Mouse (Mus musculus) neural tube, embryonic 15.5 days (tissue): Measurements from ENCODE around the gene Naxd. TPM values are rescaled to one million over a fixed set of nuclear protein-coding genes. Genes with fewer than 3 reads are reported as not detected.
"Not testable (repeated sequence)": the region's sequence is repeated elsewhere in the genome, so short reads cannot be mapped to it uniquely, and the experiment has no call there.

Source experiments
- ATAC-seq: fragments of 200-750 bp; cut with Nextera tagmentation; 2 replicates; pipeline ENCODE4 v1.8.0; 2017; ENCODE audit warnings: mild to moderate bottlenecking, moderate TSS enrichment, moderate library complexity; ENCODE audit not compliant: low FRiP score
- H3K27ac ChIP-seq: fragments of 300-500 bp; sonication (generic); replicated peaks from 2 replicates; pipeline ENCODE4 v1.5.1; 2015; ENCODE audit warnings: mild to moderate bottlenecking, inconsistent platforms
- H3K27me3 ChIP-seq: fragments of 300-500 bp; sonication (generic); replicated peaks from 2 replicates; pipeline ENCODE4 v1.6.1; 2015; ENCODE audit warnings: inconsistent platforms
- H3K36me3 ChIP-seq: fragments of 300-500 bp; sonication (generic); 2 replicates; pipeline ENCODE4 v1.6.1; 2015; ENCODE audit warnings: inconsistent platforms
- H3K4me1 ChIP-seq: fragments of 300-500 bp; sonication (generic); 2 replicates; pipeline ENCODE4 v1.6.1; 2015; ENCODE audit warnings: inconsistent platforms
- H3K4me2 ChIP-seq: fragments of 300-500 bp; sonication (generic); 2 replicates; pipeline ENCODE4 v1.6.1; 2015; ENCODE audit warnings: inconsistent platforms, mild to moderate bottlenecking, moderate library complexity
- H3K4me3 ChIP-seq: fragments of 300-500 bp; sonication (generic); replicated peaks from 2 replicates; pipeline ENCODE4 v1.5.1; 2015; ENCODE audit warnings: mild to moderate bottlenecking, inconsistent platforms
- H3K9ac ChIP-seq: fragments of 300-500 bp; sonication (generic); replicated peaks from 2 replicates; pipeline ENCODE4 v1.6.1; 2015; ENCODE audit warnings: mild to moderate bottlenecking, inconsistent platforms
- H3K9me3 ChIP-seq: fragments of 300-500 bp; sonication (generic); replicated peaks from 2 replicates; pipeline ENCODE4 v1.6.1; 2016; ENCODE audit warnings: inconsistent platforms
- WGBS: fragments of 180-500 bp; shearing (Covaris S2); methylation state at CpG from one replicate; pipeline ENCODE4 v1.1.7; 2015; ENCODE audit warnings: mixed read lengths; 5-methylcytosine and 5-hydroxymethylcytosine counted together
- polyA plus RNA-seq: library from polyadenylated mRNA; unstranded; fragments of >200 nt; fragmentation: Nextera tagmentation; extraction: Ambion mirVana; gene quantifications from 2 replicates; pipeline ENCODE4 v1.2.1, GENCODE M21; 2015

Naxd gene
- polyA plus RNA-seq, 1 experiment from 2014 or later = 149 TPM

GRCm38 (mm10) chr8:11549706-11550105 is 52.4 kb downstream of the Naxd start:
- no peak for ATAC-seq
- Histone ChIP-seq H3K36me3 (peaks cover 13% of the 10 kb centered on the region), H3K9me3 (no peaks in the 10 kb centered on the region), H3K4me3 (peak overlapping the region; percentile 87), H3K27ac (peak overlapping the region; percentile 93), H3K4me1 (peaks cover 29% of the 10 kb centered on the region), H3K4me2 (peak overlapping the region; percentile 82), H3K27me3 (no peaks in the 10 kb centered on the region), H3K9ac (peak overlapping the region; percentile 95)
- 18% methylated on average over 7 of the region's 7 CpGs for WGBS

GRCm38 (mm10) chr8:11550281-11550948 is 53.1 kb downstream of the Naxd start, which contains the start of gene Cars2:
Gene Cars2, minus strand, starts transcription at chr8:11550783.
- H3K36me3 ChIP-seq = peaks cover 11% of the 10 kb centered on the region
- peak; percentile 49 for ATAC-seq
- peaks cover 30% of the 10 kb centered on the region for H3K4me1 ChIP-seq
- peak within 1 kb of the TSS; percentile 95 for H3K9ac ChIP-seq
- H3K4me2 ChIP-seq = peak within 1 kb of the TSS; percentile 82
- no peaks in the 10 kb centered on the region for H3K27me3 ChIP-seq
- peak within 1 kb of the TSS; percentile 93 for H3K27ac ChIP-seq
- WGBS = under 1% methylated on average over 53 of the region's 53 CpGs
- peak within 1 kb of the TSS; percentile 87 for H3K4me3 ChIP-seq
- H3K9me3 ChIP-seq = no peaks in the 10 kb centered on the region

GRCm38 (mm10) chr8:11551497-11551896 is 54.2 kb downstream of the Naxd start:
- not testable (repeated sequence) for H3K4me2 ChIP-seq, H3K27me3 ChIP-seq, H3K27ac ChIP-seq, H3K4me3 ChIP-seq, ATAC-seq, H3K36me3 ChIP-seq, H3K9ac ChIP-seq, H3K9me3 ChIP-seq
- H3K4me1 ChIP-seq = peaks cover 30% of the 10 kb centered on the region
- WGBS = 81% methylated on average over 3 of the region's 4 CpGs

GRCm38 (mm10) chr8:11552390-11552789 is 55.1 kb downstream of the Naxd start:
- 90% methylated on average over 10 of the region's 10 CpGs for WGBS
- Histone ChIP-seq H3K9me3 (no peaks in the 10 kb centered on the region), H3K4me2 (no peak overlapping the region), H3K27me3 (no peaks in the 10 kb centered on the region), H3K4me3 (no peak overlapping the region), H3K9ac (no peak overlapping the region), H3K4me1 (peaks cover 30% of the 10 kb centered on the region), H3K27ac (no peak overlapping the region), H3K36me3 (no peaks in the 10 kb centered on the region)
- ATAC-seq = no peak

- Histone ChIP-seq H3K27me3 (no peaks in the 10 kb centered on the region), H3K27ac (peak within 1 kb of the TSS; percentile 100), H3K4me1 (peaks cover 32% of the 10 kb centered on the region), H3K4me3 (peak within 1 kb of the TSS; percentile 95), H3K9me3 (no peaks in the 10 kb centered on the region), H3K36me3 (no peaks in the 10 kb centered on the region), H3K4me2 (peak within 1 kb of the TSS; percentile 77), H3K9ac (peak within 1 kb of the TSS; percentile 93)
- ATAC-seq = peak; percentile 87
- under 1% methylated on average over 51 of the region's 52 CpGs for WGBS
These were observed 57.8 kb downstream of the Naxd start, which contains the start of gene Ing1 for GRCm38 (mm10) chr8:11554799-11555719. Gene Ing1, plus strand, starts transcription at chr8:11555571.

DNA sequence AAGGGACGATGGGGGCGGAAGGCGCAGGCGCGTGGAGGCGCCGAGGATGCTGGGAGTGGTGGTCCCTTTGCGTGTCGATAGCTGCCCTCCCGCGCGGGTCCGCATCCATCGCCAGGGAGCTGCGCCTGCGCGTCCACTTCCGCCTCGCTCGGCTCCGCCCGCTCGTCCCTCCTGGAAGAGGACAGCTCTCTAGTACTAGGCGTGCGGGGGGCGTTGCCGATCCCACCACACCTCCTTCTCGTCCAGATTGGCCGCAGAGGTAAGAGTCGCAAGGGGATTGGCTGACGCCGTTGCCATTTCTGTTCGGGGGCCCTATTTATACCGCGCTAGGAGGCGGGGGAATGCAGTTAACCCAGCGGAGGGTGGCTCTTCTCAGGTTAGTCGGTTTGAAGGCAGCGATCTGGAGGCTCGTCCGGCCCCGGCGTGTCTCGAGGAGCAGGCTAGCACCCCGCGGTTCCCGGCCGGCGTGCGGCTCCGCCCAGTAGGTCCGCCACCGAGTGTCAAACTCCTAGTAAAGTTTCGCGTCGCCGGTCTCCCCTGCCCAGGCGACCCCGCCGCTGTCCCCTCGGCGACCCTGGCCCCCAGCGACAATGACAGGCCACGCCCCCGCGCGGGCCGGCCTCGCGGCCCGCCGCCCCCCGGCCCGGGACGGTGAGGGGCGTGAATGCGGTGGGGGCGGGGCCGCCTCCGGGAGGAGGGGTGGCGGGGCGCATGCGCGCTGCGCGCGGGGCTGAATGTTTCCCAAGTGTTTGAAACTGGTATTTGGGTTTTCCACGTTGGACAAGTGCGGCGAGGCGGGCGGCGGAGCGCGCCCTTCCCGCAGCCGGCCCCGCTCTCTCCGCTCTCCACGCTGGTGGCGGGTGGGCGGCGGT is 58.6 kb downstream of the Naxd start:
- Histone ChIP-seq H3K9ac (peak overlapping the region; percentile 93), H3K27ac (peak overlapping the region; percentile 100), H3K9me3 (no peaks in the 10 kb centered on the region), H3K27me3 (no peaks in the 10 kb centered on the region), H3K4me3 (peak overlapping the region; percentile 95), H3K4me1 (peaks cover 29% of the 10 kb centered on the region), H3K36me3 (no peaks in the 10 kb centered on the region), H3K4me2 (peak overlapping the region; percentile 77)
- WGBS = under 1% methylated on average over 94 of the region's 103 CpGs
- ATAC-seq = peak; percentile 91

- Histone ChIP-seq H3K9ac (peak overlapping the region; percentile 93), H3K36me3 (peaks cover 8% of the 10 kb centered on the region), H3K4me2 (peak overlapping the region; percentile 77), H3K27ac (peak overlapping the region; percentile 100), H3K27me3 (no peaks in the 10 kb centered on the region), H3K9me3 (no peaks in the 10 kb centered on the region), H3K4me1 (peaks cover 27% of the 10 kb centered on the region), H3K4me3 (peak overlapping the region; percentile 95)
- no peak for ATAC-seq
- WGBS = under 1% methylated on average over 75 of the region's 85 CpGs
These were observed 59.6 kb downstream of the Naxd start for GRCm38 (mm10) chr8:11556691-11557423.

DNA sequence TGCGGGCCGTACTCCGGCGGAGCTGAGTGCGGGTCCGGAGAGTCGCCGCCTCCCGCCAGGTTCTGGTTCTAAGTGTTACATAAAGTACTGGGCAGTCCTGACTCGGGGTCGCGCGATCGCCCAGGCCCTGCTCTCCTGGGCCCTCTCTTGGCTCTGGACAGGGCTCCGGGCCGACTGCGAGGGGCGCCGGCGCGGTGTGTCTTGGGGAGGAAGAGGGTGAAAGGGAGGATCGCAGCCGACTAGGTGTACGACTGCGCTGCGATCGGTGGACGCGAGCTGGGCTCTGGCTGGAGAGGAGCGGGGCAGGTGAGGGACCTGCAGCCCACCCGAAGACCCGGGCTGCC is 60.1 kb downstream of the Naxd start:
- Histone ChIP-seq H3K9me3 (no peaks in the 10 kb centered on the region), H3K27ac (peak overlapping the region; percentile 100), H3K9ac (peak overlapping the region; percentile 93), H3K36me3 (peaks cover 12% of the 10 kb centered on the region), H3K4me2 (peak overlapping the region; percentile 77), H3K27me3 (no peaks in the 10 kb centered on the region), H3K4me3 (peak overlapping the region; percentile 95), H3K4me1 (peaks cover 27% of the 10 kb centered on the region)
- ATAC-seq = no peak
- WGBS = under 1% methylated on average over 32 of the region's 32 CpGs

GRCm38 (mm10) chr8:11557768-11558629 is 60.7 kb downstream of the Naxd start:
- Histone ChIP-seq H3K36me3 (peaks cover 12% of the 10 kb centered on the region), H3K27me3 (no peaks in the 10 kb centered on the region), H3K27ac (peak overlapping the region; percentile 100), H3K4me2 (peak overlapping the region; percentile 77), H3K4me3 (peak overlapping the region; percentile 95), H3K9me3 (no peaks in the 10 kb centered on the region), H3K9ac (peak overlapping the region; percentile 93), H3K4me1 (peaks cover 27% of the 10 kb centered on the region)
- under 1% methylated on average over 66 of the region's 67 CpGs for WGBS
- ATAC-seq = peak; percentile 76

- Histone ChIP-seq H3K36me3 (peaks cover 27% of the 10 kb centered on the region), H3K4me2 (peak overlapping the region; percentile 77; the same call in 1 of the 2 replicates), H3K4me3 (no peak overlapping the region), H3K27ac (no peak overlapping the region), H3K4me1 (peaks cover 22% of the 10 kb centered on the region), H3K9ac (no peak overlapping the region), H3K27me3 (no peaks in the 10 kb centered on the region), H3K9me3 (no peaks in the 10 kb centered on the region)
- WGBS = 86% methylated on average over 3 of the region's 3 CpGs
- no peak for ATAC-seq
These were observed 62.2 kb downstream of the Naxd start for GRCm38 (mm10) chr8:11559511-11559910.
